Mouse (Mus musculus) cerebellum, adult 11-12 months (tissue): ENCODE data around the gene Olfr1396.
"Not testable (repeated sequence)": the region's sequence is repeated elsewhere in the genome, so short reads cannot be mapped to it uniquely, and the experiment has no call there.

Experiments used
- DNase-seq: peaks from one replicate; pipeline ENCODE4 v3.0.0; 2022

Olfr1396 gene

GRCm38 (mm10) chr11:49089735-49090507 is 24.8 kb downstream of the Olfr1396 start:
- DNase-seq = no peak

- DNase-seq = no peak
Observed at GRCm38 (mm10) chr11:49088990-49089652, 25.6 kb downstream of the Olfr1396 start.

- no peak for DNase-seq
Observed at GRCm38 (mm10) chr11:49087830-49088616, 26.7 kb downstream of the Olfr1396 start.

- no peak for DNase-seq
Observed at GRCm38 (mm10) chr11:49086858-49087361, 27.8 kb downstream of the Olfr1396 start.

- no peak for DNase-seq
Observed at GRCm38 (mm10) chr11:49084875-49085274, 29.8 kb downstream of the Olfr1396 start.

DNA sequence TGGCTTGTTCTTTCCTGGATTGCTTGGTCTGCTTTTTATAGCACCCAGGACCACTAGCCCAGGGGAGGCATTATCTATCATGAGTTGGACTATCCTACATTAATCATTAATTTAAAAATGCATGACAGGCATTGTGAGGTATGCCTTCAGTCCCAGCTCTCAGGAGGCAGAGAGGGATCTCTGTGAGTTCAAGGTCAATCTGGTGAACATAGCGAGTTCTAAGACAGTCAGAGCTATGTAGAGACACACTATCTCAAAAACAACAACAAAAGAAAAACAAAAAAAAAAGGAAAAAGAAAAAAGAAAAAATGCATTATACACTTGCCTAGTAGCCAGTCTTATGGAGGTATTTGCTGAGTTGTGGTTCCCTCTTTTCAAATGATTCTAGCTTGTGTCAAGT is 30.3 kb downstream of the Olfr1396 start:
- no peak for DNase-seq

DNA sequence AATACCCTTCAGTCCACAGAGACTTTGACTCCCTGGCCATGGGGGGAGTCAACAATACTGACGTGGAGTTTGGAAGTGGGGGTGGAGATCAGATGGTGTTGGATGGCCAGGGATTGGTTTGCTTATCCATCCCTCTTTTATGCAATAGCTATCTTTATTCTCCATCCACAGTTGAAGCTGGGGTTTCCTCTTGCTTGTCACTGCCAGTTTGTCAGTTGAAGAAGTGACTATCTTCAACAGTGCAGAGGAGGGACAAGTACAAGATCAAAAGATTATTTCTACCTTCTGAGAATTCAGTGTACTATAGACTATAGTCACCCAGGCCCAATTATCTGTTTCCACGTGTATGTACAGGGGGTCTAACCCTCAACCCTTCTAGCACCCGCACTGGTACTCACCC is 30.9 kb downstream of the Olfr1396 start:
- DNase-seq = no peak

DNA sequence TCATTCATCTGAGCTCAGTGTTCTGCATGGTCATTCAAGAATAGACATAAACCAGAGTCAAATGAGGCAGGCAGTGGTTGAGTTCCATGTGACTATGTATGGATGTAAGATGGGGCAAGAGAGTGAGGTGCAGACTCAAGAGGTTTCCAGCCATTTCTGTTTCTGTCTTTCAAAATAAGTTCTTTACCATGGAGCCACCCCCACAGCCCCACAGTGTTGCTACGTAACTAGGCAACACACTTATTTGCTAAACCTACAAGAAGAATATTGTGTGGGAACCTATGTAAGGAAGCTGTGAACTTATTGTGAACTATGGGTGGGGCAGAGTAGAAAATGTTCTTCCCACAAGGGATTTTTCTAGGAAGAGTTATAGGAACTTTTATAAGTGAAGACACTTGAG is 31.5 kb downstream of the Olfr1396 start:
- no peak for DNase-seq

- no peak for DNase-seq
Observed at GRCm38 (mm10) chr11:49081886-49082285, 32.8 kb downstream of the Olfr1396 start.

GRCm38 (mm10) chr11:49081356-49081755 is 33.3 kb downstream of the Olfr1396 start:
- DNase-seq = no peak

GRCm38 (mm10) chr11:49080636-49081035 is 34.0 kb downstream of the Olfr1396 start:
- no peak for DNase-seq

DNA sequence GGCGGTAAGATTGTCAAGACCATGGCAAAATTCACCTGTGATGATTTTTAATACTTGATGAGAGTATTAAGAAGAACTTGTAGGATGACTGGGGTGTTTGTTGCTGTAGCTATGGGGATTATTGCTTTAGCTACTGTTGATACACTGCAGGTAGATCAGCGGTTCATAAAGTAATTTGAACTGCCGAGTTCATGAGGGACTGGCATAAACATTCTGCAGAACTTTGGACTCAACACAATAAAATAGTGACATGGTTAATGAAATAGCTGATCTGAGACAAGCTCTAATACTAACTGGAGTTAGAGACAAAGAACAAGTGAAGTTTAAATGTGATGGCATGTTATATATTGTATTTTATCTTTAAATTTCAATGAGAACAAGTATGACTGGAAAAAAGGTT is 36.0 kb downstream of the Olfr1396 start:
- DNase-seq = no peak

DNA sequence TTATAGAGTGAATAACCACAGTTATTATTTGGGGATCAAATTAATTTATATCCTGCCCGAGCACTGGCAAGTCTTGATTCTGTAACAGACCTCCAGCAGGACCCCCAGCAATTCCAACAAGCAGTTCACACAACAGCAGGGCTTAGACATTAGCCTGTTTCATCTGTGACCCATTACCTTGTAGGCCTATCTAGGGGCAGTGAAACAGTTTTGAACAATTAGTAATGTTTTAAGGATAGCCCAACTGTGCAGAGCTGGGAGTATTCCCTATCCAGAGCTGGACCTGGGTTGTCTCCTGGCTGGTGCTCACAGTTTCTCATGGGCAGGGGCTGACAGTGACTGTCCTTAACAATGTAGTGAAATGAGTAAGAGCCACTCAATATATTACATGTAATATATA is 37.7 kb downstream of the Olfr1396 start:
- DNase-seq = no peak

- DNase-seq = not testable (repeated sequence)
Observed at GRCm38 (mm10) chr11:49076001-49076757, 38.5 kb downstream of the Olfr1396 start, which contains the start of gene Ifi47. Ifi47 (plus strand) TSS chr11:49076587.

DNA sequence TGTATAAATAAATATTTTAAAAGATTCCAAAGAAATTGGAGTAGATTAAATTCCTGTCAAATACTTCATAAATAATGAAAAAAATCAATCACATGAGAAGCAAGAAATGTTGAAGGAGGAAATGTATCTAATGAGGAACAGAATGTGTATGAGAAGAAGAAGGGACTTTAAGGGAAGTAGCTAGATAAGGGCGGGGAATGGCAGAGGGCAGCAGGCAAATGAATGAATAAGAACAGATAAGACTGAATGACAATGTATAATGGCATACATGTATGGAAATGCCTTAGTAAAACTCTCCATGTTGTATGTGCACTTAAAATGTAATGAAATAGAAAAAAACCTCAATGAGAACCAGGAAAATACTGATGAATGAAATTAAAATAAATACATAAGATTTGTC is 46.3 kb downstream of the Olfr1396 start:
- DNase-seq = no peak

DNA sequence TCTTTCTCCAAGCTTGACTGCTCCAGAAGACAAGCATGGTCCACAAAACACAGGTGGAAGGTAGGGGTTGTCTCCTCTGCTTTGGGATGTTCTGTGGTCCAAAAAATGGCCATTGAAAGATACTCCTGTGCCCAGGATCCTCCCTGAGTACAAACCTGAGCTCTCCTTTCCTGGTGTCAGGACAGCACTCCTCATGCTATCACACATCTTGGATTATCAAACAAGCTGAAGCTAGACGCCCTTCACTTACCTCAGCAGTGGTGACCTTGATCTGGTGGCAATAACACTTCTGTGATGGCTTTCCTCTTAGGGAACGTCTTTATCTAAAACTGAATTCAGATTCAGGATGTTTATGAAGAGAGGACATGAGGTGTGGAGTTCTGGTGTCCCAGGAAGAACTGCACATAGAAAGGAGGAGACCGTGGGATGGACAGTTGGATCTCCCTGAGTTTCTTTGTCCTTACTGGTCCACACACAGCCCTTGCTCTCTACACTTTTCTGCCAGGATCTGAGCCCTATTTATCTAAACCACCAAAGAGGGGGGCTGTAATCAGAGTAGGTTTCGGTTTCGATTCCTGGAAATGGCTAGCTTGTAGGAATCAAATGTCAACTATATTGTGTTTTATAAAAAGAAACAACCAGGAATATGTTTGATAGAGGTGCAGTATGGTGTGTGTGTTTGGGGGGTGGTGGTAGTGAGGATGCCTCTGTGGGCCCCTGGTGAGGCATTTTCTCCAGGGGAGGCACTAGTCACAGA is 50.8 kb downstream of the Olfr1396 start, which contains the start of gene Tgtp2:
Tgtp2 (minus strand) TSS at position 494 of the 757 bp plus-strand sequence.
- not testable (repeated sequence) for DNase-seq

DNA sequence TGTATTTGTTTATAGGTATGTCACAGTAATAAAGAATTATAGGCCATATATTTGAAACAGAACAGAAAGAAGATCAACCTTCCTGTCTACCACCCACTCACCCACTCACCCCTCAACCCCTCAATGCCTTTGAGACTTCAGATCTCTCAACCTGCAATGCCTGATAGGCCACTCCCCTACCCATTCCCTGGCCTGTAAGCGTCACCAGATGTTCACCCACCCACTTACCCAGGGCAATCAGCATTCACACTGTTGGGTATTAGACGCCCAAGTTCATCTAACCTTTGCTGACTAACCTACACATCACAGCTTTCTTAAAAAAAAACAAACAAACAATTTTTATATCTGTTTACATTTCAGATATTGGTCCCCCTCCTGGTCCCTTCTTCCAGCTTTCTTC is 52.8 kb downstream of the Olfr1396 start:
- DNase-seq = not testable (repeated sequence)

GRCm38 (mm10) chr11:49060061-49060460 is 54.6 kb downstream of the Olfr1396 start:
- DNase-seq = not testable (repeated sequence)
